In the genomic region with DNA sequence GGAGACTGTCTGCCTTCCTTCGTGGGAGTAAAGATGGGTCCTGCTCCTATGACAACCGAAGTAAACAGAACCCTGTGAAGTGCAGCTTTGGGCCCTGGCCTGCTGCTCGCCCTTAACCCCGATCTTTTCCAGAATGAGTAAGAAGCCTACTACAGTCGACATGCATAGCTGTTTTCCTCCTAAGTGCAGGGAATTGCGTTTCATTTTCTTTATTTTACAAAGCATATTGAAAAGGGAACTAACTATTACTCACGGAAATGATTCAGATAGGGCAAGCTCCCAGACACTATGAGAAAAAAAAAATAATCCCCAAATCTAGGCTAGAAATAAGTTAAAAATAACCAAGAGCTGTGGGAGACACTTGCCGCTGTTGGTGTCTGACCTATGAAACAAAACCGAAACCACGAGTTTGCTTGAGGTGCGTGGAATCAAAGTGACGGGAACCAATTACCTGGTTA, we compare ENCODE assay signal across 19 mouse cellular contexts.
DNase-seq lines count a peak whose midpoint lies in the region; ATAC-seq and TF ChIP-seq lines count a peak whose summit lies in the region.
"Had no signal": no experiment of that assay in that cellular context is flagged by ENCODE, and none has a peak within 500 bp of the region (broad histone marks: within the 10 kb centered on the region; RNA-seq: fewer than 3 reads in every experiment).

No protein-coding gene starts in this region.

- no peak for DNase-seq in thymus, adult 2 months
- no peak for DNase-seq in thymus, postnatal 25 days
- no peak for DNase-seq in cerebellum, adult 8-10 months
- DNase-seq in layer of hippocampus, adult 2 months (ENCODE audit: low spot score in 2 of 2), result no peak
- DNase-seq: adrenal gland, postnatal 10 days; cerebellum, adult 11-12 months; forebrain, postnatal 0 days; heart, adult 11 months; kidney, adult 8-10 months; lung, postnatal 10 days; midbrain, embryonic 14.5 days had no signal

- no peak for TF ChIP-seq POLR2A in thymus, adult 2 months (IDR thresholded peaks at IDR 0.05; ENCODE audit: control insufficient read depth, extremely low read depth, insufficient read depth, low read length, poor library complexity)

- no peak overlapping the region for H3K9ac ChIP-seq in intestine, embryonic 16.5 days (ENCODE audit: low read depth, low read length)
- H3K9ac ChIP-seq: forebrain, postnatal 0 days; hindbrain, embryonic 13.5 days; limb, embryonic 15.5 days; neural tube, embryonic 12.5 days had no signal

- TF ChIP-seq CTCF in thymus, adult 2 months (IDR thresholded peaks at IDR 0.05; ENCODE audit: borderline replicate concordance, control insufficient read depth, extremely low read depth, insufficient read depth, low read length, poor library complexity), result no peak
- TF ChIP-seq CTCF in layer of hippocampus, adult 2 months (conservative IDR thresholded peaks at IDR 0.05), result no peak

- peak overlapping the region; percentile 21 for H3K4me3 ChIP-seq in thymus, adult 2 months (ENCODE audit: control insufficient read depth, insufficient read depth, low read length)
- no peak overlapping the region for H3K4me3 ChIP-seq in layer of hippocampus, adult 2 months
- no peak overlapping the region for H3K4me3 ChIP-seq in intestine, embryonic 16.5 days (ENCODE audit: low read length)
- H3K4me3 ChIP-seq: erythroblast, embryonic 14.5 days; hindbrain, embryonic 13.5 days; limb, embryonic 15.5 days; neural tube, embryonic 12.5 days had no signal

- no peaks in the 10 kb centered on the region for H3K36me3 ChIP-seq in thymus, adult 2 months (ENCODE audit: control insufficient read depth, insufficient read depth, low read length)
- no peaks in the 10 kb centered on the region for H3K36me3 ChIP-seq in intestine, embryonic 16.5 days (ENCODE audit: control insufficient read depth, insufficient read depth, low read length)
- H3K36me3 ChIP-seq: hindbrain, embryonic 13.5 days; limb, embryonic 15.5 days; neural tube, embryonic 12.5 days had no signal

- H3K9me3 ChIP-seq in intestine, embryonic 16.5 days (ENCODE audit: control insufficient read depth, low read length), result no peaks in the 10 kb centered on the region
- H3K9me3 ChIP-seq: hindbrain, embryonic 13.5 days; limb, embryonic 15.5 days; neural tube, embryonic 12.5 days had no signal

- H3K4me2 ChIP-seq in intestine, embryonic 16.5 days (ENCODE audit: low read depth, low read length), result no peak overlapping the region
- H3K4me2 ChIP-seq: hindbrain, embryonic 13.5 days; limb, embryonic 15.5 days; neural tube, embryonic 12.5 days had no signal

- 0 out of 2 replicates have a peak, but pooled peaks cover 2% of the 10 kb centered on the region for H3K4me1 ChIP-seq in thymus, adult 2 months (replicated peaks; ENCODE audit: control insufficient read depth, insufficient read depth, low read length)
- no peaks in the 10 kb centered on the region for H3K4me1 ChIP-seq in intestine, embryonic 16.5 days (ENCODE audit: control insufficient read depth, insufficient read depth, low read length)
- H3K4me1 ChIP-seq: hindbrain, embryonic 13.5 days; limb, embryonic 15.5 days; neural tube, embryonic 12.5 days had no signal

- no peak overlapping the region for H3K27ac ChIP-seq in thymus, adult 2 months (ENCODE audit: control insufficient read depth, insufficient read depth, low read length)
- no peak overlapping the region for H3K27ac ChIP-seq in layer of hippocampus, adult 2 months
- no peak overlapping the region for H3K27ac ChIP-seq in intestine, embryonic 16.5 days (ENCODE audit: low read length)
- H3K27ac ChIP-seq: hindbrain, embryonic 13.5 days; limb, embryonic 15.5 days; neural tube, embryonic 12.5 days; stomach, postnatal 0 days had no signal

- ATAC-seq in activated CD4-positive, CD25-positive, alpha-beta regulatory T cell, adult 4 months, result peak; percentile 70
- ATAC-seq in inflammation-experienced regulatory T-cells, adult 6 months, result peak; percentile 57
- no peak for ATAC-seq in intestine, embryonic 16.5 days
- ATAC-seq: forebrain, postnatal 0 days had no signal

- H3K27me3 ChIP-seq in thymus, adult 2 months (ENCODE audit: control insufficient read depth, insufficient read depth, low read length), result no peaks in the 10 kb centered on the region
- H3K27me3 ChIP-seq in intestine, embryonic 16.5 days (replicated peaks; ENCODE audit: control insufficient read depth, insufficient read depth, low read length), result no peaks in the 10 kb centered on the region
- H3K27me3 ChIP-seq: hindbrain, embryonic 13.5 days; limb, embryonic 15.5 days; neural tube, embryonic 12.5 days had no signal

- 4% methylated on average over 12 of the region's 12 CpGs for WGBS in thymus, adult 2 months
- 76% methylated on average over 12 of the region's 12 CpGs for WGBS in intestine, embryonic 16.5 days
